Mouse (Mus musculus) embryonic facial prominence, embryonic 11.5 days (tissue): Measurements from ENCODE around the gene Amdhd2. TPM values are rescaled to one million over a fixed set of nuclear protein-coding genes. Genes with fewer than 3 reads are reported as not detected.
A peak's percentile ranks its signal among the peaks of the same experiment; 100 is the strongest.

Experiments used
- ATAC-seq: fragments of 200-750 bp; cut with Nextera tagmentation; replicated peaks from 2 replicates; pipeline ENCODE4 v1.8.0; 2017; ENCODE audit warnings: low read depth; ENCODE audit not compliant: insufficient number of reproducible peaks, low FRiP score, low TSS enrichment
- DNase-seq: peaks from one replicate; pipeline ENCODE4 v3.0.0-alpha.2; 2015; ENCODE audit warnings: low spot score
- H3K27ac ChIP-seq: fragments of 300-500 bp; sonication (generic); replicated peaks from 2 replicates; pipeline ENCODE4 v1.5.1; 2014; ENCODE audit warnings: mild to moderate bottlenecking, low read depth, low read length, control low read depth
- H3K27me3 ChIP-seq: fragments of 300-500 bp; sonication (generic); 2 replicates; pipeline ENCODE4 v1.6.1; 2014; ENCODE audit warnings: mild to moderate bottlenecking, low read length, moderate library complexity, mixed read lengths; ENCODE audit not compliant: control insufficient read depth, insufficient read depth
- H3K36me3 ChIP-seq: fragments of 300-500 bp; sonication (generic); replicated peaks from 2 replicates; pipeline ENCODE4 v1.6.1; 2014; ENCODE audit warnings: low read depth, mild to moderate bottlenecking, low read length, moderate library complexity, mixed read lengths; ENCODE audit not compliant: control insufficient read depth, insufficient read depth
- H3K4me1 ChIP-seq: fragments of 300-500 bp; sonication (generic); 2 replicates; pipeline ENCODE4 v1.6.1; 2014; ENCODE audit warnings: low read length, mixed read lengths; ENCODE audit not compliant: control insufficient read depth, insufficient read depth
- H3K4me2 ChIP-seq: fragments of 300-500 bp; sonication (generic); 2 replicates; pipeline ENCODE4 v1.6.1; 2014; ENCODE audit warnings: low read depth, mild to moderate bottlenecking, control low read depth, low read length, moderate library complexity
- H3K4me3 ChIP-seq: fragments of 300-500 bp; sonication (generic); 2 replicates; pipeline ENCODE4 v1.5.1; 2014; ENCODE audit warnings: low read depth, low read length, control low read depth
- H3K9ac ChIP-seq: fragments of 300-500 bp; sonication (generic); replicated peaks from 2 replicates; pipeline ENCODE4 v1.6.1; 2014; ENCODE audit warnings: mild to moderate bottlenecking, control low read depth, low read length
- H3K9me3 ChIP-seq: fragments of 300-500 bp; sonication (generic); replicated peaks from 2 replicates; pipeline ENCODE4 v1.6.1; 2016; ENCODE audit warnings: mild to moderate bottlenecking, low read length, inconsistent platforms, mixed read lengths; ENCODE audit not compliant: control insufficient read depth
- WGBS: fragments of 180-500 bp; shearing (Covaris S2); extraction: QIAGEN DNeasy Blood & Tissue Kit; methylation state at CpG from one replicate; pipeline ENCODE4 v1.1.7; 2014; 5-methylcytosine and 5-hydroxymethylcytosine counted together
- polyA plus RNA-seq: library from polyadenylated mRNA; unstranded; fragments of >200 nt; fragmentation: Nextera tagmentation; extraction: Ambion mirVana; gene quantifications from 2 replicates; pipeline ENCODE4 v1.2.1, GENCODE M21; 2014

The Amdhd2 gene
- polyA plus RNA-seq, 1 experiment from 2014 or later, result 30.6 TPM

- Histone ChIP-seq H3K36me3 (no peaks in the 10 kb centered on the region), H3K4me1 (peaks cover 33% of the 10 kb centered on the region), H3K9me3 (no peaks in the 10 kb centered on the region), H3K4me2 (peak overlapping the region; percentile 96), H3K27me3 (no peaks in the 10 kb centered on the region; the same call in 1 of the 2 replicates), H3K9ac (peak overlapping the region; percentile 82), H3K4me3 (peak overlapping the region; percentile 73), H3K27ac (peak overlapping the region; percentile 88)
- DNase-seq (peak; percentile 42), ATAC-seq (no peak)
- 1% methylated on average over 29 of the region's 29 CpGs for WGBS
These were observed 45.1 kb upstream of the Amdhd2 start for GRCm38 (mm10) chr17:24208641-24209042.

GRCm38 (mm10) chr17:24207768-24208640 is 44.4 kb upstream of the Amdhd2 start:
- Histone ChIP-seq H3K4me2 (peak overlapping the region; percentile 96), H3K9ac (peak overlapping the region; percentile 82), H3K36me3 (no peaks in the 10 kb centered on the region), H3K4me1 (peaks cover 33% of the 10 kb centered on the region), H3K27ac (peak overlapping the region; percentile 88; the same call in 1 of the 2 replicates), H3K27me3 (no peaks in the 10 kb centered on the region; the same call in 1 of the 2 replicates), H3K9me3 (no peaks in the 10 kb centered on the region), H3K4me3 (peak overlapping the region; percentile 73)
- DNase-seq (no peak), ATAC-seq (no peak)
- WGBS, result 51% methylated on average over 34 of the region's 34 CpGs

GRCm38 (mm10) chr17:24206451-24207351 is 43.1 kb upstream of the Amdhd2 start:
- ATAC-seq (no peak), DNase-seq (peak; percentile 59)
- Histone ChIP-seq H3K4me1 (peaks cover 33% of the 10 kb centered on the region), H3K9ac (peak overlapping the region; percentile 81), H3K4me3 (peak overlapping the region; percentile 73), H3K36me3 (no peaks in the 10 kb centered on the region), H3K27me3 (no peaks in the 10 kb centered on the region; the same call in 1 of the 2 replicates), H3K9me3 (no peaks in the 10 kb centered on the region), H3K4me2 (peak overlapping the region; percentile 96), H3K27ac (no peak overlapping the region)
- 6% methylated on average over 60 of the region's 62 CpGs for WGBS

- Histone ChIP-seq H3K9me3 (no peaks in the 10 kb centered on the region), H3K36me3 (no peaks in the 10 kb centered on the region), H3K4me3 (peak overlapping the region; percentile 73), H3K9ac (peak overlapping the region; percentile 81), H3K4me1 (peaks cover 31% of the 10 kb centered on the region), H3K4me2 (peak overlapping the region; percentile 96), H3K27me3 (no peaks in the 10 kb centered on the region; the same call in 1 of the 2 replicates), H3K27ac (0 out of 2 replicates have a peak overlapping the region, but pooled peaks have one; percentile 28)
- 6% methylated on average over 15 of the region's 15 CpGs for WGBS
- DNase-seq, result peak; percentile 37
- ATAC-seq, result peak; percentile 9; the same call in 1 of the 2 replicates
These were observed 42.4 kb upstream of the Amdhd2 start for GRCm38 (mm10) chr17:24205908-24206361.

GRCm38 (mm10) chr17:24205284-24205888 is 41.8 kb upstream of the Amdhd2 start, which contains the start of gene Tbc1d24:
TSS of gene Tbc1d24 (minus strand) at chr17:24205562.
- ATAC-seq, result peak; percentile 30
- Histone ChIP-seq H3K27me3 (no peaks in the 10 kb centered on the region; the same call in 1 of the 2 replicates), H3K4me2 (peak within 1 kb of the TSS; percentile 96), H3K27ac (0 out of 2 replicates have a peak within 1 kb of the TSS, but pooled peaks have one; percentile 28), H3K4me3 (peak within 1 kb of the TSS; percentile 73), H3K9me3 (no peaks in the 10 kb centered on the region), H3K36me3 (no peaks in the 10 kb centered on the region), H3K9ac (peak within 1 kb of the TSS; percentile 81), H3K4me1 (peaks cover 28% of the 10 kb centered on the region)
- peak; percentile 96 for DNase-seq
- under 1% methylated on average over 62 of the region's 65 CpGs for WGBS

GRCm38 (mm10) chr17:24204846-24205245 is 41.3 kb upstream of the Amdhd2 start:
- H3K9me3 ChIP-seq, result no peaks in the 10 kb centered on the region
- peaks cover 23% of the 10 kb centered on the region for H3K4me1 ChIP-seq
- no peak for ATAC-seq
- peak overlapping the region; percentile 81 for H3K9ac ChIP-seq
- H3K4me2 ChIP-seq, result peak overlapping the region; percentile 96
- H3K27ac ChIP-seq, result no peak overlapping the region
- H3K27me3 ChIP-seq, result no peaks in the 10 kb centered on the region; the same call in 1 of the 2 replicates
- no peak for DNase-seq
- WGBS, result 13% methylated on average over 7 of the region's 7 CpGs
- peak overlapping the region; percentile 73 for H3K4me3 ChIP-seq
- no peaks in the 10 kb centered on the region for H3K36me3 ChIP-seq
